Mouse (Mus musculus) heart, adult 18-20 months (tissue): Measurements from ENCODE around the gene Ccdc163. TPM values are rescaled to one million over a fixed set of nuclear protein-coding genes. Genes with fewer than 3 reads are reported as not detected.
"Not testable (repeated sequence)": the region's sequence is repeated elsewhere in the genome, so short reads cannot be mapped to it uniquely, and the experiment has no call there.

Source experiments
- DNase-seq, 2 experiments: peaks; one replicate each; pipeline ENCODE4 v3.0.0; 2021 to 2022; ENCODE audit warnings: mixed read lengths in 1 of 2
- long read RNA-seq, 2 experiments: library from polyadenylated mRNA; stranded (forward); transcript quantifications; one replicate each; pipeline ENCODE4 v2.0.0; 2021
- total RNA-seq, 2 experiments: library from RNA; stranded (reverse); gene quantifications; 2 replicates each; pipeline ENCODE4 v1.2.3; 2021

Ccdc163 gene
- 1 to 10 TPM; 4.3 to 5.4 TPM for total RNA-seq
- long read RNA-seq, experiment 1: 0 reads
- long read RNA-seq, experiment 2, partial matches to known transcripts: 0 of 1 reads
- long read RNA-seq, experiment 2, other reads (novel, unspliced or antisense): 1 of 1 reads

GRCm38 (mm10) chr4:116708201-116708764 lies at the start of gene Ccdc163, which contains the start of gene Mmachc:
Ccdc163 (plus strand) TSS chr4:116708509.
Mmachc (minus strand) TSS chr4:116708406.
- peak; percentile 90 to 98 for DNase-seq

- DNase-seq: peak in 1 of 2 experiments; percentile 25
These were observed 48.8 kb upstream of the Ccdc163 start for GRCm38 (mm10) chr4:116659474-116659873.

- DNase-seq: not testable (repeated sequence)
These were observed 48.4 kb upstream of the Ccdc163 start for GRCm38 (mm10) chr4:116659916-116660315.

GRCm38 (mm10) chr4:116660829-116661228 lies 47.5 kb upstream of the Ccdc163 start:
- DNase-seq: no peak

- DNase-seq: no peak
These were observed 46.3 kb upstream of the Ccdc163 start for GRCm38 (mm10) chr4:116661998-116662397.

DNA sequence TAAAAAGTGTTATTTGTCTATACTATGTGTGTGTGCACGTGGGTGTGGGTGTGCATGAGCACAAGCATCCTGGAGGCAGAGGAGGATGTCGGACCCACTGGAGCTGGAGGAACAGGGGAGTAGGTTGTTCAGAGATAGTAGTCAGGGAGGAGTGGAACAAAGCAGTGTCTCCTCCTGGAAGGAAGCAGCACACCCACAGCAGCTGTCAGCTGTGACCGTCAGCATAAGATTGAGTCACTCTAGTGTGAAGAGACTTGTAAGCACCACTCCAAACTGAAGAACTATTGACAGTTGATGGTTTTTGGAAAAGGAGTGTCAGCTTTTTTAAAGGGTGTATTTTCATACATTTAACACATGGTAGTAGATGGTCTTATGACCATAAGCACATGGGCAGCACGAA lies 41.7 kb upstream of the Ccdc163 start:
- DNase-seq: no peak

GRCm38 (mm10) chr4:116668145-116668544 lies 40.2 kb upstream of the Ccdc163 start:
- DNase-seq: peak in 1 of 2 experiments; percentile 65

DNA sequence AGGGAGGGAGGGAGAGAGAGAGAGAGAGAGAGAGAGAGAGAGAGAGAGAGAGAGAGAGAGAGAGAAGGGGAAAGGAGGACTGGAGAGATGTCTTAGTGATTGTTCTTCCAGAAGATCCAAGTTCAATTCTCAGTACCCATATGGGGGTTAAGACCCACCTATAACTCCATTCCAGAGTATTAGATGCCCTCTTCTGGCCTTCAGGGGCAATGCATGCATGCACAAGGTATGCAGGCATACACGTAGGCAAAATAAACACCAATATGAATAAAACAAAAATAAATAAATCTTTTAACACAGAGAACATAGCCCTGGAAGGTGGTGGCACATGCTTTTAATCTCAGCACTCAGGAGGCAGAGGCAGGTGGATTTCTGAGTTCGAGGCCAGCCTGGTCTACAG lies 39.0 kb upstream of the Ccdc163 start:
- DNase-seq: no peak

GRCm38 (mm10) chr4:116672785-116673184 lies 35.5 kb upstream of the Ccdc163 start:
- peak; percentile 40 to 68 for DNase-seq

DNA sequence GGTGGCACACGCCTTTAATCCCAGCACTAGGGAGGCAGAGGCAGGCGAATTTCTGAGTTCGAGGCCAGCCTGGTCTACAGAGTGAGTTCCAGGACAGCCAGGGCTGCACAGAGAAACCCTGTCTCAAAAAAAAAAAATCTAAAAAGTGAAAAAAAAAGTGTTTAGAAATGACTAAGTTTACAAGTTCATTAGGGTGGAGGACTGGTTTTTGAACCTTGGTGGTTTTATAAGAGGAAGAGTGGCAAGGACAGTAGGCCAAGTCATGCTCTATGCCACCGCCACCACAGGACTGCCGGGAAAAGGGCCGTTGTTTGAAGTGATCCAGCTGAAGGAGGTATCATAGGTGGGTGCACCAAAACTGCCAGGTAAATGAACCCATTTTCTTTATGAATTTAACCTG lies 33.5 kb upstream of the Ccdc163 start:
- not testable (repeated sequence) for DNase-seq

DNA sequence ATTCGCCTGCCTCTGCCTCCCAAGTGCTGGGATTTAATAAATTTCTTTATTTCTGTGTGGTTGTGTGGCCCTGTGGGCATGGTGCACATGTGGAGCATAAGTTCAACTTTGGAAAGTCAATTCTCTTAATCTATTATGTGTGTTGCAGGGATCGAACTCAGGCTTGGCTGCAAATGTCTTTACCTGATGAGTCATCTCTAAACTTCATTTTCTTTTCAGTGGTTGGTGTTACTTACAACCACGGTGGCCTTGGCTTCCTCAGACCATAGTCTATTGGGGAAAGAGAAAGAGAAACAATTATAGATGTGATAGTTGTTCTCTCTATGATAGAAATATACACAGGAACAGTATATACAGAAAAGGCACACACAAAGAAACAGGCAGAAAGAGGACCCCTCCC lies 32.3 kb upstream of the Ccdc163 start:
- no peak for DNase-seq

DNA sequence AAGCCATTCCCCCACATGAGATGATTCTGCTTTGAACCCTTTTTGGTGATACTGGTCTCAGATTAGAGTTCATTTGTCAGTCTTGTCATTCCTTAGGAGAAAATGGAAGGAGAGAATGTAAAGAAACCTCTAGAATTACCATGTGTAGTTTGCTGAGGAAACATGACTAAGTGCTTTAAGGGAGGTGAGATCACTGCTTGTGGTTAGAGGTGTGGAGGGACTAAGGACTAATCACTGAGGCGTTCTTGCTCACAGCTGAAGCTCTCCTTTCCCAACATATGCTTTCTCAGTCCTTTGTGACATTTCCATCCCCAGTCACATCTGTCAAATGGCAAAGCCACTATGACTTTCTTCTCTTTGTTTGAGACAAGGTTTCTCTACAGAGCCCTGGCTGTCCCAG lies 30.5 kb upstream of the Ccdc163 start:
- no peak for DNase-seq

DNA sequence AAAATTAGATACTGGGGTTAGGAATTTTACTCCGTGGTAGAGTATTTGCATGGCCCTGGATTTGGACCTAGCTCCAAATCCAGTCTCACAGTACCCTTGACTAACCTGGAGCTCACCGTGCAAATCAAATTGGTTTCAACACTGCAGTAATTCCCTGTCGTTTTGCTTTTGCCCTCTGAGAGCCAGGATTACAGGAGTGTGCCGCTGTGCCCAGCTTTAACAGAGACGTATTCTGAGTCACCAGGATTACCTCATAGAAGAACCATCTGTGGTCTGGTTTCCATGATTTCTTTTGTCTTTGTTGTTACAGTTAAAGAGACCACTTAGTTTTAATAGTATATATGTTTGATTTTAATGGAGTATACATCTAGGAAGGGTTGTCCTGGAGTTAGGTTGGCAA lies 29.2 kb upstream of the Ccdc163 start:
- no peak for DNase-seq

GRCm38 (mm10) chr4:116680521-116680920 lies 27.8 kb upstream of the Ccdc163 start:
- not testable (repeated sequence) for DNase-seq

DNA sequence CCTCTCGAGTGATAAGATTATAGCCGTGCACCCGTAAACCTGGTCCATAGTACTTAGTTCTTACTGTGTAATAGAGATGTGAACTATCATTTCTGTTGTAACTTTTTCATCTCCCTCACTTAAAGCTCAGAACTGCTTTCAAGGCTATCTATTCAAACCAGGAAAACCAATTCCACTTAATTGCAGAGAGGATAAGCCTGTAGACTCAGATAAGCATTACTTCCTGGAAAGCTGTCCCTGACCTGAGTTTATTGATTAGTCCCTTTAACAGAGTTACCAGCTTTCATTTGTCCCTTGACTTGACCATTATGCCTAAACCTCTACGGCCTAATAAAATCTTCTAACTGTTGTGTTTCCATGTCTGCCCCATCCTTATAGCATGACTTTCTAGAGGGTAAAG lies 24.4 kb upstream of the Ccdc163 start:
- DNase-seq: no peak

DNA sequence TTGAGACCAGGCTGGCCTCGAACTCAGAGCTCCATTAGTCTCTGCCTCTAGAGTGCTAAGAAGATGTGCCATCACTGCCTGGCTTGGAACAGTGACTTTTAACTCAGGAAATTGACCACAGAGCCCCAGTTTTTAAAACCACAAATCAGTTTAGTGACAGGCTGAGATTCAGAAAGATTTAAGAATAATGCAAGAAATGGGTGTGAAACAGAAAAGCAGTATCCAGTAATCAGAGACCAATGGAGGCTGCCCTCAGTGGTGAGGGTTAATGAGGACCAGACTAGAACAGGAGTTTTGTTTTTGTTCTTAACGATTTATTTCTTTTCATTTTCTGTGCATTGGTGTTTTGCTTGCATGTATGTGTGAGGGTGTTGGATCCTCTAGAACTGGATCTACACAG lies 23.6 kb upstream of the Ccdc163 start:
- DNase-seq: no peak

- peak; percentile 96 to 99 for DNase-seq
These were observed 22.8 kb upstream of the Ccdc163 start, which contains the start of gene Prdx1 for GRCm38 (mm10) chr4:116685402-116686061. Prdx1 (plus strand) TSS chr4:116685544.

DNA sequence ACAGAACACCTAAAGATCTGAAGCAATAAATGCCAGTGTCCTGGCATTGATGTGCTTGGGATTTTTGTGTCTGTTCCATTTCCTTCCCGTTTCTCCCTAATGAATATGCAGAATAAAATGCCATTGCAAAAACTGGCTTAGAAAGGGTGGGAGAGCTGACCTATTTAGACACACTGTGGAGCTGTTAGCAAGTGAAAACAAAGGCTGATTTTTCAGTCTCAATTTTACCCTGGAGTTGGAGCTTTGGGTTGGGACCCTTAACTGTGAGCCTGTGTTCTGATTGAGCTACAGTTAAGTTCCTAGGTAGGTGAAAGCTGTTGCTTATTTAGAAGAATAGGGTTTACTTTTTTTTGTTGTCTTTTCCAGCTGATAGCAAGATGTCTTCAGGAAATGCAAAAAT lies 21.3 kb upstream of the Ccdc163 start:
- DNase-seq: no peak

GRCm38 (mm10) chr4:116689309-116689876 lies 18.9 kb upstream of the Ccdc163 start:
- no peak for DNase-seq

DNA sequence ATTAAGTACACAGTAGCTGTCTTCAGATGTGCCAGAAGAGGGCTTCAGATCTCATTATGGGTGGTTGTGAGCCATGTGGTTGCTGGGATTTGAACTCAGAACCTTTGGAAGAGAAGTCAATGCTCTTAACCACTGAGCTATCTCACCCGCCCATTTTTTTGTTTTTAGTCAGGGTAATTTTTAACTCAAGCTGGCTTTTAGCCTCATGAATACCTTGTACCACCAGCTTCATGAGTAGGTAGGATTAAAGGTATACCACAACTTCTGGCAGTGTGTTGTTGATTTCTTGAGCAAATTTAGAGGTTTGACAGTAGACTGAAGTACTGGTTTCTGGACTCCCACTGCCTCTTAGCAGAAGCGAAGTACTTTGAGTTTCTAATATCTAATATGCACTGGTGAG lies 16.2 kb upstream of the Ccdc163 start:
- DNase-seq: no peak

- no peak for DNase-seq
These were observed 14.5 kb upstream of the Ccdc163 start for GRCm38 (mm10) chr4:116693785-116694184.

- DNase-seq: peak in 1 of 2 experiments; percentile 26
These were observed 9.5 kb upstream of the Ccdc163 start for GRCm38 (mm10) chr4:116698693-116699342.

GRCm38 (mm10) chr4:116700964-116701363 lies 7.3 kb upstream of the Ccdc163 start:
- no peak for DNase-seq
